Mouse (Mus musculus) testis, adult 2 months (tissue): ENCODE data around the gene Rabep1. TPM values are rescaled to one million over a fixed set of nuclear protein-coding genes. Genes with fewer than 3 reads are reported as not detected.
"Not testable (repeated sequence)": the region's sequence is repeated elsewhere in the genome, so short reads cannot be mapped to it uniquely, and the experiment has no call there.

Experiments
- H3K27ac ChIP-seq: fragments of 200-500 bp; 2 replicates; pipeline ENCODE4 v1.5.1; 2012; ENCODE audit warnings: low read depth, low read length; ENCODE audit not compliant: control insufficient read depth, insufficient read depth
- H3K27me3 ChIP-seq: fragments of 200-500 bp; 2 replicates; pipeline ENCODE4 v1.6.1; 2012; ENCODE audit warnings: mild to moderate bottlenecking, low read length, moderate library complexity; ENCODE audit not compliant: control insufficient read depth, insufficient read depth
- H3K36me3 ChIP-seq: fragments of 200-500 bp; 2 replicates; pipeline ENCODE4 v1.6.1; 2012; ENCODE audit warnings: mild to moderate bottlenecking, low read length; ENCODE audit not compliant: control insufficient read depth, insufficient read depth
- H3K4me1 ChIP-seq: fragments of 200-500 bp; 2 replicates; pipeline ENCODE4 v1.6.1; 2012; ENCODE audit warnings: low read length; ENCODE audit not compliant: control insufficient read depth, insufficient read depth
- H3K4me3 ChIP-seq: fragments of 200-500 bp; 2 replicates; pipeline ENCODE4 v1.5.1; 2012; ENCODE audit warnings: low read depth, mild to moderate bottlenecking, low read length, moderate library complexity, mixed read lengths; ENCODE audit not compliant: control insufficient read depth
- CTCF ChIP-seq: fragments of 200-500 bp; IDR thresholded peaks from 2 replicates; pipeline ENCODE4 v1.5.1; 2012; ENCODE audit warnings: low read depth, mild to moderate bottlenecking, inconsistent platforms, low read length, moderate library complexity; ENCODE audit not compliant: control insufficient read depth, insufficient read depth, insufficient replicate concordance
- POLR2A ChIP-seq: fragments of 200-500 bp; IDR thresholded peaks from 2 replicates; pipeline ENCODE4 v1.6.1; 2012; ENCODE audit warnings: low read depth, mild to moderate bottlenecking, inconsistent platforms, low read length, moderate library complexity; ENCODE audit not compliant: control insufficient read depth
- polyA plus RNA-seq: library from polyadenylated mRNA; depleted of rRNA; stranded (reverse); fragments of >200 nt; gene quantifications from 2 replicates; pipeline ENCODE4 v1.2.3, GENCODE M21; 2012

Gene Rabep1
- polyA plus RNA-seq, 1 experiment = 3.4 TPM

GRCm38 (mm10) chr11:70846029-70846428, 1.5 kb downstream of the Rabep1 start:
- H3K4me1 ChIP-seq = peaks cover 7% of the 10 kb centered on the region
- H3K27ac ChIP-seq = no peak overlapping the region
- no peaks in the 10 kb centered on the region for H3K27me3 ChIP-seq
- no peak for TF ChIP-seq POLR2A
- TF ChIP-seq CTCF = no peak
- no peak overlapping the region; the same call in 1 of the 2 replicates for H3K4me3 ChIP-seq
- no peaks in the 10 kb centered on the region for H3K36me3 ChIP-seq

DNA sequence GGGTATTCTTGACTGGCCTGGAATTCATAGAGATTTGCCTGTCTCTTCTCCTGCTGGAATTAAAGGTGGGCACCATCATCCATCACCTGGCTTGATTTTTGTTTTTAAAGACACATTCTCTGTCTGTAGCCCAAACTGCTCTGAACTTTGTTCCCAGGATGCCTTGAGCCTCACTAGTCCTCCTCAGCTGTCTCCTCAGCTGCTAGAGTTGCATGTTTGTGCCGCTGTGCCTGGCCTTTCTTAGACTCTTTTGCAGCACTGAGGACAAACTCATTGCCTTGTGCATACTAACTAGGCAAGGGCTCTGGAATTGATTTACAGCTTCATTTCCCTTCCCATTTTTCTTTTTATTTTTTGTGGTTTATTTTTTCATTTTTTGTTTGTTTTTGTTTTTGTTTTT, 15.8 kb downstream of the Rabep1 start:
- Histone ChIP-seq H3K27ac (no peak overlapping the region), H3K36me3 (no peaks in the 10 kb centered on the region), H3K4me1 (no peaks in the 10 kb centered on the region), H3K27me3 (no peaks in the 10 kb centered on the region), H3K4me3 (no peak overlapping the region)
- TF ChIP-seq CTCF = no peak
- TF ChIP-seq POLR2A = no peak

GRCm38 (mm10) chr11:70863204-70863603, 18.6 kb downstream of the Rabep1 start:
- H3K27me3 ChIP-seq, H3K4me3 ChIP-seq, H3K4me1 ChIP-seq, H3K36me3 ChIP-seq, H3K27ac ChIP-seq: not testable (repeated sequence)

DNA sequence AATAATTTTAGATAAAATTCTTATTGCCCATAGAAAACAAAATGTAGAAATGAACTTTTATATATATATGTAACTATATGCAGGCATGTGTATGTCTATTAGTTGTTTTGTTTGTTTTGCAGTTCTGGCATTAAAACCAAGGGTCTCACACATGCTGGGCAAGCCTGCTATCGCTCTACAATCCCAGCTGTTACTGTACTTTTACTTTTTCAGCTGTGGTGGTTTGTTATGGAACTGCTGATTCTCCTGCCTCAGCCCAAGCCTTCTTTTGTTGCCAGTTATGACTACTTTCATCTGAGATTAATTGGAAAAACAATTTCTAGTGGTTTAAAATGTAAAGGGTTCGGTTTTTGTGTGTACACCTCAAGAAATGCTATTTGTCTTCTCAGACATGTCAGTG, 20.6 kb downstream of the Rabep1 start:
- H3K4me1 ChIP-seq = no peaks in the 10 kb centered on the region
- no peaks in the 10 kb centered on the region for H3K36me3 ChIP-seq
- H3K27ac ChIP-seq = no peak overlapping the region
- TF ChIP-seq CTCF (no peak), POLR2A (no peak)
- H3K27me3 ChIP-seq = no peaks in the 10 kb centered on the region
- H3K4me3 ChIP-seq = no peak overlapping the region

DNA sequence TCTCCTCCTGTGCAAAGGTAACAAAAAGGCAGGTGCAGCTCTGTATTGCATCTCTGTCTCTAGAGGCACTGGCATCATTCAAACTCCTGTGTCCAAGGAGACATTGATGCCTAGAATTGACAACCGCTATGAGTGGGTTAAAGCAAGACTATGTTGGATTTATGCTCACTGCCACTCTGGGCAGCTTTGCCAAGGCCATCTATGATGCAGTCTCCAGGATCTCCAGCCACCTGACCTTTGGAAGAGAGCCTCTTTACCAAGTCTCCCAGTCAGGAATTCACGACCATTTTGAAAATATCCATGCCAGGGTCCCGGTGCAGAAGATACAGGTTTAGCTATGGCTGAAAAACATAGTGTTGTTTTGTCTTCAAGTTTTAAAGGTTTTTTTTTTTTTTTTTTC, 24.7 kb downstream of the Rabep1 start:
- H3K27ac ChIP-seq = peak overlapping the region; percentile 43; the same call in 1 of the 2 replicates
- no peaks in the 10 kb centered on the region for H3K36me3 ChIP-seq
- H3K4me1 ChIP-seq = no peaks in the 10 kb centered on the region
- H3K4me3 ChIP-seq = no peak overlapping the region
- H3K27me3 ChIP-seq = no peaks in the 10 kb centered on the region
- TF ChIP-seq CTCF (no peak), POLR2A (no peak)

- H3K4me1 ChIP-seq = no peaks in the 10 kb centered on the region
Observed at GRCm38 (mm10) chr11:70869811-70870210, 25.2 kb downstream of the Rabep1 start.

DNA sequence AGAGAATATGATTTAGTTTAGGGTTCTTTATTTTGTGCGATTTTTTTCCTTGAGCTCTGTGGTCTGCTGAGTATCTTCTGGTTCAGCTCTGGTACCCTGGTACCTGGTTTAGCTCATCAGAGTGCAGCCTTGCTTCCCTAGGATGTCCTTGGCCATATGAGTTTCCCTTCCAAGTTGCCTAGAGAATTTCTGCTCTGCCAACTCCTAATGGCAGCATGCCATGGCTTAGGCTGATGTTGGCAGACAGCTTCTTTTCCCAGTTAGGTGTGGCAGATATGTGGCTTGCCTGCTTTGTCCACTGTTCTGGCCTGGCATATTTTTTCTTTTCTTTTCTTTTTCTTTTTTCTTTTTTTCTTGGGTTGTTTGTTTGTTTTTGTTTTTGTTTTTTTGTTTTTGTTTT, 25.8 kb downstream of the Rabep1 start:
- H3K36me3 ChIP-seq = no peaks in the 10 kb centered on the region
- no peak overlapping the region for H3K4me3 ChIP-seq
- TF ChIP-seq CTCF (no peak), POLR2A (no peak)
- no peaks in the 10 kb centered on the region for H3K27me3 ChIP-seq
- H3K27ac ChIP-seq = 0 out of 2 replicates have a peak overlapping the region, but pooled peaks have one; percentile 27
- no peaks in the 10 kb centered on the region for H3K4me1 ChIP-seq

More at GRCm38 (mm10) chr11:70869811-70870210, 25.2 kb downstream of the Rabep1 start:
- no peak overlapping the region for H3K27ac ChIP-seq
- no peaks in the 10 kb centered on the region for H3K27me3 ChIP-seq
- no peaks in the 10 kb centered on the region for H3K36me3 ChIP-seq
- TF ChIP-seq CTCF = no peak
- TF ChIP-seq POLR2A = no peak
- no peak overlapping the region for H3K4me3 ChIP-seq

GRCm38 (mm10) chr11:70871110-70871509, 26.5 kb downstream of the Rabep1 start:
- no peak for TF ChIP-seq POLR2A
- no peak for TF ChIP-seq CTCF

More at GRCm38 (mm10) chr11:70871110-70871509, 26.5 kb downstream of the Rabep1 start:
- H3K4me1 ChIP-seq = no peaks in the 10 kb centered on the region
- no peaks in the 10 kb centered on the region for H3K27me3 ChIP-seq
- no peak overlapping the region for H3K27ac ChIP-seq
- H3K36me3 ChIP-seq = no peaks in the 10 kb centered on the region
- no peak overlapping the region for H3K4me3 ChIP-seq
